Mouse (Mus musculus): ENCODE measurements at regions not wholly inside any gene's neighbourhood (a gene's known extent, or its start where the extent isn't known, plus 50 kb on each side); places are given as distances from the start of the nearest gene placed in this dataset.
A peak's percentile ranks its signal among the peaks of the same experiment; 100 is the strongest.

GRCm38 (mm10) chr4:10201835-10202234 is 672.5 kb upstream of the 2610301B20Rik start:
- no peak overlapping the region for H3K4me2 ChIP-seq (ENCODE audit: low read length)
- no peaks in the 10 kb centered on the region for H3K27me3 ChIP-seq (replicated peaks; ENCODE audit: control insufficient read depth, insufficient read depth, low read length)
- peak; percentile 8 for DNase-seq (ENCODE audit: low spot score)
- 44% methylated on average over 3 of the region's 3 CpGs for WGBS
- no peak overlapping the region for H3K4me3 ChIP-seq (ENCODE audit: low read depth, low read length)
- no peaks in the 10 kb centered on the region for H3K36me3 ChIP-seq (ENCODE audit: control insufficient read depth, insufficient read depth, low read length)
- peak; percentile 23; the same call in 1 of the 2 replicates for ATAC-seq
- no peaks in the 10 kb centered on the region for H3K4me1 ChIP-seq (ENCODE audit: control insufficient read depth, insufficient read depth, low read length)
- no peaks in the 10 kb centered on the region for H3K9me3 ChIP-seq (replicated peaks; ENCODE audit: control insufficient read depth, low read length)
- H3K9ac ChIP-seq (ENCODE audit: low read length) = no peak overlapping the region
- no peak overlapping the region for H3K27ac ChIP-seq (ENCODE audit: low read depth, low read length)

GRCm38 (mm10) chr4:10204224-10204623 is 670.1 kb upstream of the 2610301B20Rik start:
- no peak for ATAC-seq

GRCm38 (mm10) chr4:10209324-10209923 is 664.9 kb upstream of the 2610301B20Rik start:
- no peak overlapping the region for H3K4me3 ChIP-seq (ENCODE audit: low read depth, low read length)
- no peak overlapping the region for H3K9ac ChIP-seq (ENCODE audit: low read length)
- 0 out of 2 replicates have a peak, but pooled peaks have one; percentile 26 for ATAC-seq
- H3K9me3 ChIP-seq (replicated peaks; ENCODE audit: control insufficient read depth, low read length) = no peaks in the 10 kb centered on the region
- H3K36me3 ChIP-seq (ENCODE audit: control insufficient read depth, insufficient read depth, low read length) = no peaks in the 10 kb centered on the region
- H3K4me1 ChIP-seq (ENCODE audit: control insufficient read depth, insufficient read depth, low read length) = no peaks in the 10 kb centered on the region
- DNase-seq (ENCODE audit: low spot score) = peak; percentile 33
- H3K27ac ChIP-seq (ENCODE audit: low read depth, low read length) = no peak overlapping the region
- H3K27me3 ChIP-seq (replicated peaks; ENCODE audit: control insufficient read depth, insufficient read depth, low read length) = no peaks in the 10 kb centered on the region
- H3K4me2 ChIP-seq (ENCODE audit: low read length) = no peak overlapping the region
- 59% methylated on average over 4 of the region's 4 CpGs for WGBS

More at GRCm38 (mm10) chr4:10204224-10204623, 670.1 kb upstream of the 2610301B20Rik start:
- no peaks in the 10 kb centered on the region for H3K4me1 ChIP-seq (ENCODE audit: control insufficient read depth, insufficient read depth, low read length)
- no peak overlapping the region for H3K27ac ChIP-seq (ENCODE audit: low read depth, low read length)
- no peak overlapping the region for H3K9ac ChIP-seq (ENCODE audit: low read length)
- 95% methylated on average over 1 of the region's 1 CpGs for WGBS
- H3K36me3 ChIP-seq (ENCODE audit: control insufficient read depth, insufficient read depth, low read length) = no peaks in the 10 kb centered on the region
- H3K4me3 ChIP-seq (ENCODE audit: low read depth, low read length) = no peak overlapping the region
- DNase-seq (ENCODE audit: low spot score) = no peak
- no peak overlapping the region for H3K4me2 ChIP-seq (ENCODE audit: low read length)
- H3K27me3 ChIP-seq (replicated peaks; ENCODE audit: control insufficient read depth, insufficient read depth, low read length) = no peaks in the 10 kb centered on the region
- H3K9me3 ChIP-seq (replicated peaks; ENCODE audit: control insufficient read depth, low read length) = no peaks in the 10 kb centered on the region

- Histone ChIP-seq H3K36me3 (ENCODE audit: control insufficient read depth, insufficient read depth, low read length) (no peaks in the 10 kb centered on the region), H3K9ac (ENCODE audit: low read length) (no peak overlapping the region), H3K9me3 (replicated peaks; ENCODE audit: control insufficient read depth, low read length) (no peaks in the 10 kb centered on the region), H3K27me3 (replicated peaks; ENCODE audit: control insufficient read depth, insufficient read depth, low read length) (no peaks in the 10 kb centered on the region), H3K27ac (ENCODE audit: low read depth, low read length) (no peak overlapping the region), H3K4me2 (ENCODE audit: low read length) (no peak overlapping the region), H3K4me1 (ENCODE audit: control insufficient read depth, insufficient read depth, low read length) (no peaks in the 10 kb centered on the region), H3K4me3 (ENCODE audit: low read depth, low read length) (no peak overlapping the region)
- DNase-seq (ENCODE audit: low spot score) = no peak
- 89% methylated on average over 4 of the region's 4 CpGs for WGBS
- ATAC-seq = no peak
Observed at GRCm38 (mm10) chr4:10211303-10211702, 663.0 kb upstream of the 2610301B20Rik start.

- Histone ChIP-seq H3K27ac (ENCODE audit: low read depth, low read length) (no peak overlapping the region), H3K4me1 (ENCODE audit: control insufficient read depth, insufficient read depth, low read length) (no peaks in the 10 kb centered on the region), H3K4me3 (ENCODE audit: low read depth, low read length) (no peak overlapping the region), H3K4me2 (ENCODE audit: low read length) (no peak overlapping the region), H3K36me3 (ENCODE audit: control insufficient read depth, insufficient read depth, low read length) (no peaks in the 10 kb centered on the region), H3K27me3 (replicated peaks; ENCODE audit: control insufficient read depth, insufficient read depth, low read length) (no peaks in the 10 kb centered on the region), H3K9me3 (replicated peaks; ENCODE audit: control insufficient read depth, low read length) (no peaks in the 10 kb centered on the region), H3K9ac (ENCODE audit: low read length) (no peak overlapping the region)
- 93% methylated on average over 5 of the region's 5 CpGs for WGBS
- no peak for ATAC-seq
- no peak for DNase-seq (ENCODE audit: low spot score)
Observed at GRCm38 (mm10) chr4:10235324-10235723, 639.0 kb upstream of the 2610301B20Rik start.

GRCm38 (mm10) chr4:10242117-10242516 is 632.2 kb upstream of the 2610301B20Rik start:
- Histone ChIP-seq H3K27ac (ENCODE audit: low read depth, low read length) (no peak overlapping the region), H3K9ac (ENCODE audit: low read length) (no peak overlapping the region), H3K4me1 (ENCODE audit: control insufficient read depth, insufficient read depth, low read length) (no peaks in the 10 kb centered on the region), H3K9me3 (replicated peaks; ENCODE audit: control insufficient read depth, low read length) (no peaks in the 10 kb centered on the region), H3K4me3 (ENCODE audit: low read depth, low read length) (no peak overlapping the region), H3K36me3 (ENCODE audit: control insufficient read depth, insufficient read depth, low read length) (no peaks in the 10 kb centered on the region), H3K27me3 (replicated peaks; ENCODE audit: control insufficient read depth, insufficient read depth, low read length) (no peaks in the 10 kb centered on the region), H3K4me2 (ENCODE audit: low read length) (no peak overlapping the region)
- ATAC-seq (no peak), DNase-seq (ENCODE audit: low spot score) (no peak)
- whole genome bisulfite sequencing = 86% methylated on average over 4 of the region's 4 CpGs

GRCm38 (mm10) chr4:10242909-10243308 is 631.4 kb upstream of the 2610301B20Rik start:
- Histone ChIP-seq H3K4me3 (ENCODE audit: low read depth, low read length) (no peak overlapping the region), H3K36me3 (ENCODE audit: control insufficient read depth, insufficient read depth, low read length) (no peaks in the 10 kb centered on the region), H3K27me3 (replicated peaks; ENCODE audit: control insufficient read depth, insufficient read depth, low read length) (no peaks in the 10 kb centered on the region), H3K27ac (ENCODE audit: low read depth, low read length) (no peak overlapping the region), H3K4me1 (ENCODE audit: control insufficient read depth, insufficient read depth, low read length) (no peaks in the 10 kb centered on the region), H3K4me2 (ENCODE audit: low read length) (no peak overlapping the region), H3K9me3 (replicated peaks; ENCODE audit: control insufficient read depth, low read length) (no peaks in the 10 kb centered on the region), H3K9ac (ENCODE audit: low read length) (no peak overlapping the region)
- WGBS = 90% methylated on average over 2 of the region's 2 CpGs
- DNase-seq (ENCODE audit: low spot score) (no peak), ATAC-seq (no peak)

- no peaks in the 10 kb centered on the region for H3K36me3 ChIP-seq (ENCODE audit: control insufficient read depth, insufficient read depth, low read length)
- H3K4me3 ChIP-seq (ENCODE audit: low read depth, low read length) = no peak overlapping the region
- no peak overlapping the region for H3K27ac ChIP-seq (ENCODE audit: low read depth, low read length)
- H3K9me3 ChIP-seq (replicated peaks; ENCODE audit: control insufficient read depth, low read length) = no peaks in the 10 kb centered on the region
- H3K9ac ChIP-seq (ENCODE audit: low read length) = no peak overlapping the region
- H3K4me2 ChIP-seq (ENCODE audit: low read length) = no peak overlapping the region
- WGBS = 57% methylated on average over 6 of the region's 6 CpGs
- H3K27me3 ChIP-seq (replicated peaks; ENCODE audit: control insufficient read depth, insufficient read depth, low read length) = no peaks in the 10 kb centered on the region
- no peaks in the 10 kb centered on the region for H3K4me1 ChIP-seq (ENCODE audit: control insufficient read depth, insufficient read depth, low read length)
- ATAC-seq (peak; percentile 69; the same call in 1 of the 2 replicates), DNase-seq (ENCODE audit: low spot score) (peak; percentile 29)
Observed at GRCm38 (mm10) chr4:10254029-10254690, 620.1 kb upstream of the 2610301B20Rik start.

GRCm38 (mm10) chr4:10257537-10257936 is 616.8 kb upstream of the 2610301B20Rik start:
- no peak for ATAC-seq
- H3K36me3 ChIP-seq (ENCODE audit: control insufficient read depth, insufficient read depth, low read length) = no peaks in the 10 kb centered on the region
- no peak overlapping the region for H3K4me2 ChIP-seq (ENCODE audit: low read length)
- H3K9me3 ChIP-seq (replicated peaks; ENCODE audit: control insufficient read depth, low read length) = no peaks in the 10 kb centered on the region
- H3K4me3 ChIP-seq (ENCODE audit: low read depth, low read length) = no peak overlapping the region
- H3K9ac ChIP-seq (ENCODE audit: low read length) = no peak overlapping the region
- no peak for DNase-seq (ENCODE audit: low spot score)
- H3K4me1 ChIP-seq (ENCODE audit: control insufficient read depth, insufficient read depth, low read length) = no peaks in the 10 kb centered on the region
- H3K27ac ChIP-seq (ENCODE audit: low read depth, low read length) = no peak overlapping the region
- WGBS = 74% methylated on average over 4 of the region's 4 CpGs
- H3K27me3 ChIP-seq (replicated peaks; ENCODE audit: control insufficient read depth, insufficient read depth, low read length) = no peaks in the 10 kb centered on the region
